Mouse (Mus musculus) forebrain, embryonic 11.5 days (tissue): ENCODE data around the gene Col27a1. TPM values are rescaled to one million over a fixed set of nuclear protein-coding genes. Genes with fewer than 3 reads are reported as not detected.
A peak's percentile ranks its signal among the peaks of the same experiment; 100 is the strongest.

Source experiments
- ATAC-seq: fragments of 200-750 bp; cut with Nextera tagmentation; replicated peaks from 2 replicates; pipeline ENCODE4 v1.8.0; 2017; ENCODE audit warnings: moderate TSS enrichment; ENCODE audit not compliant: low FRiP score
- DNase-seq: peaks from one replicate; pipeline ENCODE4 v3.0.0-alpha.2; 2017; ENCODE audit warnings: low spot score
- H3K27ac ChIP-seq: fragments of 300-500 bp; sonication (generic); 2 replicates; pipeline ENCODE4 v1.5.1; 2014; ENCODE audit warnings: low read depth, low read length
- H3K27me3 ChIP-seq: fragments of 300-500 bp; sonication (generic); 2 replicates; pipeline ENCODE4 v1.6.1; 2014; ENCODE audit warnings: mild to moderate bottlenecking, low read length, mixed read lengths; ENCODE audit not compliant: control insufficient read depth, insufficient read depth
- H3K36me3 ChIP-seq: fragments of 300-500 bp; sonication (generic); 2 replicates; pipeline ENCODE4 v1.6.1; 2014; ENCODE audit warnings: mild to moderate bottlenecking, low read length, moderate library complexity, mixed read lengths; ENCODE audit not compliant: control insufficient read depth, insufficient read depth
- H3K4me1 ChIP-seq: fragments of 300-500 bp; sonication (generic); replicated peaks from 2 replicates; pipeline ENCODE4 v1.6.1; 2014; ENCODE audit warnings: low read length, mixed read lengths; ENCODE audit not compliant: control insufficient read depth, insufficient read depth
- H3K4me2 ChIP-seq: fragments of 300-500 bp; sonication (generic); 2 replicates; pipeline ENCODE4 v1.6.1; 2014; ENCODE audit warnings: low read depth, mild to moderate bottlenecking, low read length, moderate library complexity, mixed read lengths; ENCODE audit not compliant: severe bottlenecking
- H3K4me3 ChIP-seq: fragments of 300-500 bp; sonication (generic); 2 replicates; pipeline ENCODE4 v1.5.1; 2014; ENCODE audit warnings: low read depth, low read length
- H3K9ac ChIP-seq: fragments of 300-500 bp; sonication (generic); 2 replicates; pipeline ENCODE4 v1.6.1; 2014; ENCODE audit warnings: low read length
- H3K9me3 ChIP-seq: fragments of 300-500 bp; sonication (generic); 2 replicates; pipeline ENCODE4 v1.6.1; 2016; ENCODE audit warnings: low read length, mixed read lengths; ENCODE audit not compliant: control insufficient read depth
- WGBS: fragments of 180-500 bp; shearing (Covaris S2); extraction: QIAGEN DNeasy Blood & Tissue Kit; methylation state at CpG from one replicate; pipeline ENCODE4 v1.1.7; 2014; 5-methylcytosine and 5-hydroxymethylcytosine counted together
- polyA plus RNA-seq: library from polyadenylated mRNA; unstranded; fragments of >200 nt; fragmentation: Nextera tagmentation; extraction: Ambion mirVana; gene quantifications from 2 replicates; pipeline ENCODE4 v1.2.1, GENCODE M21; 2014

Col27a1 gene
- polyA plus RNA-seq, 1 experiment from 2014 or later, result 3.6 TPM

DNA sequence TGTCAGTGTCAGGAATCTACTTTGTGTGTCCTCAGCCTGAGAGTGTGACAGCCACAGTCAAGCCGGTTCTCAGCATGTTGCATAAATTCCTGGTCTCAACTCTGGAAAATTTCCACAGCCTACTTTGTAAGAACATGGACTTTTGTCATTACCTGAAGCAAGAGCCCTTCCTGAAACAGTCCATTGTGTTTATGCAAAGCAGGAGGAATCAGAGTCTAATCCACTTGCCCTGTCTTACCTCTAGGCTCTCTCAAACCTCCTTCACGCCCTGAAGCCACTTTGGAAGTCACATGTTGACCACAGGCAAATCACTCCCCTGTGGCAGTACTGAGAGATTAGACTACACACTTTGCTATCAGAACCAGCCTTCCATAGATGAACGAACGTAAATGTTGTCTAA lies 128.7 kb downstream of the Col27a1 start:
- Histone ChIP-seq H3K9me3 (no peaks in the 10 kb centered on the region), H3K27me3 (no peaks in the 10 kb centered on the region), H3K36me3 (no peaks in the 10 kb centered on the region), H3K4me1 (no peaks in the 10 kb centered on the region), H3K27ac (no peak overlapping the region), H3K4me3 (no peak overlapping the region), H3K9ac (no peak overlapping the region), H3K4me2 (no peak overlapping the region)
- WGBS, result 74% methylated on average over 4 of the region's 4 CpGs
- ATAC-seq (no peak), DNase-seq (peak; percentile 23)

DNA sequence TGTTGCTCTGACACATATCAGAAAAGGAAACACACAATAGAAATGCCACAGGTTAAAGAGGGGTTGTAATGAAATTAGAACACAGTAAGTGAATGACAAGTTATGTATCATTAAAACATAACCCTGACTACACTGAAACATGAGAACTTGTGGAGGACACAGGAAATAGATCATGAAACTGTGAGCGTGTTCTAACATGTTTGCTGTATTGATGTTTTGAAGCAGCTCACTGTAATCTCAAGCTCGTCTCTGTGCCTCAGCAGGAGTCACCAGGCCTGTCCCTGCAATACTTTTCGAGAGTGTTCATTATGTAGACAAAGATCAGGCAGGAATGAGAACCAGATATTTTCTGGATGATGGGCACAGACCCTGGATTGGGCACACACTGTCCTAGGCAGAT lies 129.8 kb downstream of the Col27a1 start:
- Histone ChIP-seq H3K9me3 (no peaks in the 10 kb centered on the region), H3K4me3 (no peak overlapping the region), H3K27ac (no peak overlapping the region), H3K36me3 (no peaks in the 10 kb centered on the region), H3K9ac (no peak overlapping the region), H3K4me2 (no peak overlapping the region), H3K27me3 (no peaks in the 10 kb centered on the region), H3K4me1 (no peaks in the 10 kb centered on the region)
- 70% methylated on average over 3 of the region's 3 CpGs for WGBS
- no peak for ATAC-seq
- DNase-seq, result no peak

DNA sequence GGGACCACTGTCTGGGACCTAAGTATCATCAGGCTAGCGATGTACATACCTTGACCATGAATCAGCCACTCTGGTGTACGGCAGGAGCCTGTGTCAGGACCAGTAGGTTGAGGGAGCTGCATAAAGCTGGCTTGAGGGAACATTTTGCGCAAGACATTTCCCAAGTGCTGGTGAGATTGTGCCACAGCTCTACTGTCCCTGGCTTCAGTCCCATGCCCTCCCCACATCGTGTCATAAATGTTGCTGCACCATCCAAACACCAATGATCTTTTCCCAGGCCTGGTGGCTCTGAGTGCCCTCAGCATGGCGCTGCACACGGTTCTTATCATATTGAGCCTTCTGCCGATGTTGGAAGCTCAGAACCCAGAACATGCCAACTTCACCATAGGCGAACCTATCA lies 130.5 kb downstream of the Col27a1 start, which contains the start of gene Orm1:
Gene Orm1 (plus strand): TSS at position 266 of the 400 bp plus-strand sequence.
- no peaks in the 10 kb centered on the region for H3K4me1 ChIP-seq
- no peak within 1 kb of the TSS for H3K4me2 ChIP-seq
- H3K27ac ChIP-seq, result no peak within 1 kb of the TSS
- ATAC-seq (no peak), DNase-seq (peak; percentile 22)
- H3K9ac ChIP-seq, result no peak within 1 kb of the TSS
- H3K27me3 ChIP-seq, result no peaks in the 10 kb centered on the region
- no peaks in the 10 kb centered on the region for H3K36me3 ChIP-seq
- WGBS, result 87% methylated on average over 8 of the region's 8 CpGs
- no peak within 1 kb of the TSS for H3K4me3 ChIP-seq
- H3K9me3 ChIP-seq, result no peaks in the 10 kb centered on the region

DNA sequence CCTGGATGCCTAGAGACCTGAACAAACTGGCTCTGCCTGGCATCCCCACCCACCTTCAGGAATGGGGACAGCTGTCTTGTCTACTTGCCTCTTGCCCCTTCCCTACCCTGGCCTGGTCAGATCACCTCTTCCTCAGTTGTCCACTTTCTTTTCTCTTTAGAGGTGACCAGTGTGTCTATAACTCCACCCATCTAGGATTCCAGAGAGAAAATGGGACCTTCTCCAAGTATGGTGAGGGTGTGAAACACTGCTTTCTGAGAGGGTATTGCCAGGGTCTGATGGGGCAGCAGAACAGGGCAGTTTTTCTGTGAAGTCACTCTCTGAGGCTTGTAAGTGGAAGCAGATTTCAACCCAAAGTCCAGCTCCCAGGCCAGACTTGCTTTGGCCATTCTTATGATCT lies 131.5 kb downstream of the Col27a1 start:
- H3K4me2 ChIP-seq, result no peak overlapping the region
- no peak overlapping the region for H3K27ac ChIP-seq
- H3K9me3 ChIP-seq, result no peaks in the 10 kb centered on the region
- DNase-seq (peak; percentile 15), ATAC-seq (no peak)
- H3K4me3 ChIP-seq, result no peak overlapping the region
- H3K9ac ChIP-seq, result no peak overlapping the region
- H3K27me3 ChIP-seq, result no peaks in the 10 kb centered on the region
- H3K36me3 ChIP-seq, result no peaks in the 10 kb centered on the region
- no peaks in the 10 kb centered on the region for H3K4me1 ChIP-seq

DNA sequence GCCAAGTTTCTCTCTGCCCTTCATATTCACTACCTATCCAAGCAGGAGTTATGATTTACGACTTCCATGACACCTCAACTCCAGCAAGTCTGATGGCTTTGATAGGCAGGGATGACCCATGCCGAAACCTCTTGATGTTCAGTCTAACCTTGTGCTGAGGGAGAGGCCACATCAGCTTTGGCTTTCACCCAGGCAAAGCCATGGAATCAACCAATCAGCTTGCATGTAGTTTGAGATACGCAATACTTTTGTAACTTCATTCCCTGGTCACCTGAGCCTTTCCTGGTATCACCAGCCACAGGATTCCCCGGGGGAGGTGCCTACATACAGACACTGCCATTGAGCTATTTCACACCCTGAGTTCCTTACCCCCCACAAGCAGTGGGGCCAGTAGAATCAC lies 132.9 kb downstream of the Col27a1 start:
- H3K4me1 ChIP-seq, result no peaks in the 10 kb centered on the region
- no peak for ATAC-seq
- no peak overlapping the region for H3K4me2 ChIP-seq
- no peaks in the 10 kb centered on the region for H3K27me3 ChIP-seq
- 94% methylated on average over 4 of the region's 4 CpGs for WGBS
- H3K9ac ChIP-seq, result no peak overlapping the region
- H3K36me3 ChIP-seq, result no peaks in the 10 kb centered on the region
- no peak overlapping the region for H3K27ac ChIP-seq
- no peak overlapping the region for H3K4me3 ChIP-seq
- no peak for DNase-seq
- no peaks in the 10 kb centered on the region for H3K9me3 ChIP-seq

DNA sequence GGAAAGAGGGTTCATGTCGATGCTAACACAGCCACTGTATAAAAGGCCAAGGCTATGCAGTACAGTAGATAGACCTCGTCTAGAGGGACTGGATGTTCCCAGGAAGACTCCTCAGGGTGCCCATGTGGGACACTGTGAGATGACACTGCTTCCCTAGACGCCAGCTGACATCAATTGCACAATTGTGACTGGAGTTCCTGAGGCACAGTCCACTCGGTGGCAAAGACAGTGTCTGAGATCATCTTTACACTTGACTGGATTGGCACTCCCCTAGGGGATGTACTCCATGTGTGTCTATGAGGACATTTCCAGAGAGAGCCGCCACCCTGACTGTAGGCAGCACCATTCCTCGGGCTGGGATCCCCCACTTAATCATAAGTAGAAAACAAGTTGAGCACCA lies 134.7 kb downstream of the Col27a1 start:
- H3K27me3 ChIP-seq, result no peaks in the 10 kb centered on the region
- H3K9ac ChIP-seq, result no peak overlapping the region
- no peak overlapping the region for H3K27ac ChIP-seq
- no peaks in the 10 kb centered on the region for H3K4me1 ChIP-seq
- H3K36me3 ChIP-seq, result no peaks in the 10 kb centered on the region
- no peak overlapping the region for H3K4me2 ChIP-seq
- no peak for ATAC-seq
- H3K4me3 ChIP-seq, result no peak overlapping the region
- DNase-seq, result no peak
- 84% methylated on average over 6 of the region's 6 CpGs for WGBS
- H3K9me3 ChIP-seq, result no peaks in the 10 kb centered on the region

DNA sequence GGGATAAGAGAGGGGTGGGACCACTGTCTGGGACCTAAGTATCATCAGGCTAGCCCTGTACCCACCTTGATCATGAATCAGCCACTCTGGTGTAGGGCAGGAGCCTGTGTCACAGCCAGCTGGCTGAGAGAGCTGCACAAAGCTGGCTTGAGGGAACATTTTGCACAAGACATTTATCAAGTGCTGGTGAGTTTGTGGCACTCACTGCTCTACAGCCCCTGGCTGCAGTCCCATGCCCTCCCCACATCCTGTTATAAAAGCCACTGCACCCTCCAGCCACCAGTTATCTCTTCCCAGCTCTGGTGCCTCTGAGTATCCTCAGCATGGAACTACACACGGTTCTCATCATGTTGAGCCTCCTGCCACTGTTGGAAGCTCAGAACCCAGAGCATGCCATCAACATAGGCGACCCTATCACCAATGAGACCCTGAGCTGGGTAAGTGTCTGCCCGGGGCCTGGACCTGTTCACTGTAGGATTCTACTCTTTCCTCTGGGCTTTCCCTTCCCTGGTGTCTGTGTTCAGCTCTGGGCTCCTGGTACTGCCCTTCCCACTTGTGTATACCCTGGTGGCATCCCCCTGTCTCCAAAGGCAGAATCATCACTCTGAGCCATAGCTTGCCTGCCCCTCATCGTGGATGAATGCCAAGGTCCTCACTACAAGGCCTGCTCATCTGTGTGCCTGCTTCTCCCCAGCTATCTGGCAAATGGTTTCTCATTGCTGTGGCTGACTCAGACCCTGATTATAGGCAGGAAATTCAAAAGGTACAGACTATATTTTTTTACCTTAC lies 142.3 kb downstream of the Col27a1 start, which contains the start of gene Orm3:
Gene Orm3 (plus strand): TSS at position 286 of the 789 bp plus-strand sequence.
- Histone ChIP-seq H3K36me3 (no peaks in the 10 kb centered on the region), H3K9ac (no peak within 1 kb of the TSS), H3K4me3 (no peak within 1 kb of the TSS), H3K4me2 (no peak within 1 kb of the TSS), H3K27me3 (no peaks in the 10 kb centered on the region), H3K9me3 (no peaks in the 10 kb centered on the region), H3K27ac (no peak within 1 kb of the TSS), H3K4me1 (no peaks in the 10 kb centered on the region)
- ATAC-seq, result no peak
- no peak for DNase-seq
- 87% methylated on average over 4 of the region's 4 CpGs for WGBS

DNA sequence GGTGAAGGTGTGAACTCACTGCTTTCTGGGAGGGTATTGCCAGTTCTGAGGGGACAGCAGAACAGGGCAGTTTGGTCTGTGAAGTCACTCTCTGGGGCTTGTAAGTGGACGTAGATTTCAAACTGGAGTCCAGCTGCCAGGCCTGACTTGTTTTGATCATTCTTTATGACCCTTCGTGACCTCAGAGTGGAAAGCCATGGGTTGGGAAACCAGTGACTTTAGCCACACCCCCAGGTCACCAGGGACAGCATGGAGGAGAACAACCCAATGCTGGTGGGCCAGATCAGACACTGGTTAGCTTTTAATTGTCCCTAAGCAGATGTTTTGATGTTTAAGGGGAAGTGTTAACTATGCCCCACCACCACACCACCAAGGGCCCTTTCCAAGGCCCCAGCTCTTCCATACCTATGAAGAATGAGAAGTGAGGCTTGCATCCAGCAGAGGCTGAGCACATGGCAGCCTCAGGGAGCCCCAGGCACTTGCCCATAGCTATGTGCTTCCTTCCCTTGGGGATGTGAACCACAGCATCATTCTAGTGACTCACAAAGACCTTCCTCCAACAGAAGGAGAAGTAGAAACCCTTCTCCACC lies 143.3 kb downstream of the Col27a1 start:
- Histone ChIP-seq H3K36me3 (no peaks in the 10 kb centered on the region), H3K4me3 (no peak overlapping the region), H3K27me3 (no peaks in the 10 kb centered on the region), H3K9me3 (no peaks in the 10 kb centered on the region), H3K9ac (no peak overlapping the region), H3K4me2 (no peak overlapping the region), H3K4me1 (no peaks in the 10 kb centered on the region), H3K27ac (no peak overlapping the region)
- ATAC-seq (no peak), DNase-seq (no peak)
- 61% methylated on average over 2 of the region's 2 CpGs for WGBS

DNA sequence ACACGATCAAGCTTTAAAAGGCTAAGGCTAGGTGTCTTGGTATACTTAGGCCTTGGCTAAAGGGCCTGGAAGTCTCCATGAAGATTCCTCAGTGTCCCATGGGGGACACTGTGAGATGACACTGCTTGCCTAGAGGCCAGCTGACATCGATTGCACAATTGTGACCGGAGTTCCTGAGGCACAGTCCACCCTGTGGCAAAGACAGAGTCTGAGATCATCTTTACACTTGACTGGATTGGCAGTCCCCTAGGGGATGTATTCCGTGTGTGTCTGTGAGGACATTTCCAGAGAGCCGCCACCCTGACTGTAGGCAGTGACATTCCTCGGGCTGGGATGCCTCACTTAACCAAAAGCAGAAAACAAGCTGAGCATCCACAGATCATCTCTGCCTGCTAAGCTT lies 146.1 kb downstream of the Col27a1 start:
- Histone ChIP-seq H3K4me2 (no peak overlapping the region), H3K9me3 (no peaks in the 10 kb centered on the region), H3K36me3 (no peaks in the 10 kb centered on the region), H3K9ac (no peak overlapping the region), H3K4me3 (no peak overlapping the region), H3K27me3 (no peaks in the 10 kb centered on the region), H3K27ac (no peak overlapping the region), H3K4me1 (no peaks in the 10 kb centered on the region)
- ATAC-seq (no peak), DNase-seq (no peak)
- WGBS, result 84% methylated on average over 6 of the region's 6 CpGs
